Mouse (Mus musculus): ENCODE results near the gene Ccdc97.

Gene Ccdc97

GRCm38 (mm10) chr7:25720760-25721159 lies 1.9 kb upstream of the Ccdc97 start:
- in situ Hi-C loops (cut with MboI), result no loop called here

DNA sequence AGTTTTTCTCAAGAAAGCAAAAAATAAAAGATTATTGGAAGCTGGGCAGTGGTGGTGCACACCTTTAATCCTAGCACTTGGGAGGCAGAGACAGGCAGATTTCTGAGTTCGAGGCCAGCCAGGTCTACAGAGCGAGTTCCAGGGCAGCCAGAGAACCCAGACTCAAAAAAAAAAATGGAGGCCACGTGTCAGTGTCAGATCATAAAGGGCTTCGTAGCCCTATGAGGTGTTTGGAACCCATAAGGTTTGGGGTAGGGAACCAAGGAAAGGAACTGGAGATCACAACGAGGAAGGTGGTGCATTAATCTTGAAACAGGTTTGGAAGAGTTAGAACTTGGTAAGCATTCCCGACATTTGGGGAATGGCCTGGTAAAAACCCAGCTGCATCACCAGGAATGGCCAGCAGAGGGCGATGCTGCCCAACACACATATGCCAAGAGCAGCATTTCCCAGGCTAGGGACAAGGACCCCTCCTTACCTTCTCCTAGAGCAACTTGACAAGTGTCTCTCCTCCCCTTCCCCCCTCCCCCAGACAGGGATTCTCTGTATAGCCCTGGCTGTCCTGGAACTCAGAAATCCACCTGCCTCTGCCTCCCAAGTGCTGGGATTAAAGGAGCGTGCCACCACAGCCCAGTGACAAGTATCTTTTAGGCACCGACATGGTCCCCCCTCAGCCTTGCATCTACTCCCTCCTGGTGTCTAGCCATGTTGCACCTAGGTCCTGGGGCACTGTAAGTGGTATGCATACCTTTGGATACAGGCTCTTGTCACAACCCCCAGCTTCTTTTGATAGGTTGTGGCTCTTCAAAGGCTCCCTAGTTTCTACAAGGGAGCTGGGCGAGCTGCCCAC lies 1.1 kb upstream of the Ccdc97 start:
- in situ Hi-C loops (cut with MboI), result no loop called here

- in situ Hi-C loops (cut with MboI), result no loop called here
Observed at GRCm38 (mm10) chr7:25717478-25717877, 1.4 kb downstream of the Ccdc97 start.

DNA sequence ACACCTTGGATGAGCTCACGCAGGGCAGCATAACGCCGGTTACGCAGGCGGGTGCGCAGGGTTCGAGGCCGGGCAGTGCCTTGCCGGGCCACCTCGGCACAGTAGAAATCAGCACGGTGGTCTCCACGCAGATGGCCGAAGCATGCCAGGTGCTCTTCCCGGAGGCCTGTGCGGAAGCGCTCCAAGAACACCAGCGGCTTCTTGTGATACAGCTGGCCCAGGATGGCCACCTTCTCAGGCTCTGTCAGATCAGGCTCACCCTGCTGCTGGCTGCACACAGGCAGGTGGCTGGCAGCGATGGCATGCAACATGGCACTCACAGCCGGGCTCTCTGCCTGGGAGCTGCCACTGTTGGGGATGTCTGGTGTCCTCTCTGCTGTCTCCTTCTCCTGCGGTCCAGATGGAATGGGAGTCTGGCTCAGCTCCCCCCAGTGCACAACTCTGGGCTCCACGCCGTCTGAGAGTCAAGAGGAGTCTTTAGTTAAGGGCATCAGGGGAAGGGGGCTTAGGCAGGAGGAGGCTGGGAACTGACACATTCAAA lies 3.1 kb downstream of the Ccdc97 start:
- in situ Hi-C loops (cut with MboI), result no loop called here

GRCm38 (mm10) chr7:25714581-25714980 lies 4.3 kb downstream of the Ccdc97 start:
- in situ Hi-C loops (cut with MboI), result no loop called here

- in situ Hi-C loops (cut with MboI), result no loop called here
Observed at GRCm38 (mm10) chr7:25712801-25713200, 6.1 kb downstream of the Ccdc97 start.

DNA sequence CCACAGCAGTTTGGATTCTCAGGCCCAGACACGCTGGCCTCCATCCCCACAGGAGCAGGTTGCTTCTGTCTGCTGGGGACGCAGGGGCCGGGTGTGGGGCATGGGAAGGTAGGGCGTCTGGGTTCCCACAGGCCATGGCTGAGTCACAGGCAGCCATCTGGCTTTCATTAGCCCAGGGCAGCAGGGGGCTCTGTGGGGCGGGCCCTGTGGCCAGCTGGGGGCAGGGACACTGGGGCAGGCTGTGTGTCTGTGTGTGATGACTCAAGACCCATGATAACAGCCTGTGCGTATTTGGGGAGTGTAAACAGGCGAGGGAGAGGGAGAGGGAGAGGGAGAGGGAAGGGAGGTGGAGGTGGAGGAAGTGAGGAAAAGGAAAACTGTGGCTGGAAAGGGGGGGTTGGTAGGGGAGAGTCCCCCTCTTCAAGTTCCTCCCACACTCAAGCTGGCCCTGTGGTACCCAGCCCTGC lies 7.1 kb downstream of the Ccdc97 start:
- in situ Hi-C loops (cut with MboI), result no loop called here

GRCm38 (mm10) chr7:25711165-25711564 lies 7.7 kb downstream of the Ccdc97 start:
- in situ Hi-C loops (cut with MboI), result no loop called here

- in situ Hi-C loops (cut with MboI), result no loop called here
Observed at GRCm38 (mm10) chr7:25710519-25711130, 8.3 kb downstream of the Ccdc97 start.

GRCm38 (mm10) chr7:25709961-25710360 lies 8.9 kb downstream of the Ccdc97 start:
- in situ Hi-C loops (cut with MboI), result no loop called here

- in situ Hi-C loops (cut with MboI), result no loop called here
Observed at GRCm38 (mm10) chr7:25707581-25708292, 11.2 kb downstream of the Ccdc97 start.

DNA sequence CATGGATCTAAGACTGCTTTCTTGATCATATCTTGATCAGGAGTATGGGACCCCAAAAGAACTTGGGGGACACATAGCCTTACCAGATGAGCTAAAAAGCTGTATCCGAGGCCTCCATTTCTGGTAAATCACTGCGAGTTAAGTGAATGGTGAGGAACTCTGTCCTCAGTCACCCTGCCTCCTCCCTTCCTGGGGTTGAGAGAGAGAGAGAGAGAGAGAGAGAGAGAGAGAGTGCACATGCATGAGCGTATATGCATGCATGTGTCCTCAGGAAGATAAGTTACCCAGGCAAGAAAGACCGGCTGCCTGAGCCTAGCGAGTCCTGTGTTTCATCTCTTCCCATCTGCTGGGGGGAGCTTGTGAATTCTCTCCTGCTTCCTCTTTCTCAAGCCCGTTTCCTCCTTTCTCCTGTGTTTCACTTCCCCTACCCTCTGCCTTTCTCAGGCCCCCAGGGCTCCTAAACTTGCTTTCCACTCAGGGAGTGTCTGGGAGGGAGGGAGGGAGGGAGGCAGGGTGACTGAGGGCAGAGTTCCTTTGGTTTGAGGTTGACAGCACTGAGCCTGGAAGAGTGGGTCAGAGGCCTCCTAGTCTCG lies 12.2 kb downstream of the Ccdc97 start:
- in situ Hi-C loops (cut with MboI), result no loop called here

DNA sequence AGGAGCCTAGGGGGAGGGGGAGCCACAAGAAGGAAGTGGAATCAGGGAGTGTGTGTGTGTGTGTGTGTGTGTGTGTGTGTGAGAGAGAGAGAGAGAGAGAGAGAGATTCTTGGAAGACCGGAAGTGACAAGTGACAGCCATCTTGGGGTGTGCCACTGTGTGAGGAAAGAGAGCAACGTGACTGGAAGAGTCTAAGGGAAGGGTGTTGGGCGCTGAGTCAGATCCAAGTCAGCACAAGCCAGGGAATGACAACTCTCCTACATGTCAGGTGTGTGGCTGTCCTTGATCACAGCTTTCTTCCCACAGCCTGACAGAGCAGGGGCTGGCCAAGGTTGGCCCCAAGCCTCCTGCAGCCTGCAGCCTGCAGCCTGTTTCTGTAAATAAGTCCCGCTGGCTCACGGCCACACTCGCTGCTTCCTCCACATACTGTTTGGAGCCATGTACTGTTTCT lies 13.1 kb downstream of the Ccdc97 start:
- in situ Hi-C loops (cut with MboI), result no loop called here

- in situ Hi-C loops (cut with MboI), result no loop called here
Observed at GRCm38 (mm10) chr7:25704716-25705364, 14.0 kb downstream of the Ccdc97 start.

DNA sequence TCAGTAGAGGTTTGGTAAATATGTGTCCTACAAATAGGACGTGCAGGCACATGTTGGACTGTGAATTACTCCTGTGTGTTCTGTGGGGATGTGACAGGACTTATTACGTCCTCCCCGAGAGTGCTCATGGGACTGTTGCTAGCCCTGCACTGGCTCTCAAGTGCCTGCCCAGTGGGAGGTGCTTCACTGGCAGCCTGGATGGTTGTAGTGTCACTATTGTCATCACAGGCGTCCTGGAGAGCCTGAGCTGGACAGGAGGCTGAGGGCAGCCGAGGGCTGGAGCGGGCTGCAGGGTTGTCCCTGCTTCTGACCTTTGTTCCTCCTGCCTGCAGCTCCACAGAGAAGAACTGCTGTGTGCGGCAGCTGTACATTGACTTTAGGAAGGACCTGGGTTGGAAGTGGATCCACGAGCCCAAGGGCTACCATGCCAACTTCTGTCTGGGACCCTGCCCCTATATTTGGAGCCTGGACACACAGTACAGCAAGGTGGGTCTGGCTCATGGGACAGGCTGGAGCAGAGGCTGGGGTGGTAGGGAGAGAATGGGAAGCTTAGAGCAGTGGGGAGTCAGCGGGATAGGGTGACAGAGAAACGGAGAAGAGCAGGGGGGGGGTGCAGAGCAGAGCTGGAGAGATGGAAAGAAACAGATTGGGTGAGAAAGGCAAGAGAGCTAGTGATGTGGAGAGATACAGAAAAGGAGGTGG lies 14.9 kb downstream of the Ccdc97 start:
- in situ Hi-C loops (cut with MboI), result no loop called here

- in situ Hi-C loops (cut with MboI), result no loop called here
Observed at GRCm38 (mm10) chr7:25702350-25702749, 16.5 kb downstream of the Ccdc97 start.

DNA sequence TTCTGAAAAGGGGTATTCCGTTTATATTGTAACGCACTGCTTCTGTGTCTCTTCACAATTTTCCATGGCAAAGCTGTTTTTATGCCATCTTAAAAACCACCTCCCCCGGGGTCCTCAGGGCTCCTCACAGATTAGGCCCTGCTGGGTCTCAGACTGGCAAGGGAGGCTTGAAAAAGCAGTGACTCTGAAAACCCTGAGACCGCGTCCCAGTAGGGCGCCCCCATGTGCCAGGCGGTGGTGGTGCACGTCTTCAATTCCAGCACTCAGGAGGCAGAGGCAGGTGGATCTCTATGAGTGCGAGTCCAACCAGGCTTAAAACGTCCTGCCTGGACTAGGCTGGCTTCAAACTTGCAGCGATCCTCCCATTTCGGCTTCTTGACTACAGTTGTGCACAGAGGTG lies 18.2 kb downstream of the Ccdc97 start:
- in situ Hi-C loops (cut with MboI), result no loop called here

DNA sequence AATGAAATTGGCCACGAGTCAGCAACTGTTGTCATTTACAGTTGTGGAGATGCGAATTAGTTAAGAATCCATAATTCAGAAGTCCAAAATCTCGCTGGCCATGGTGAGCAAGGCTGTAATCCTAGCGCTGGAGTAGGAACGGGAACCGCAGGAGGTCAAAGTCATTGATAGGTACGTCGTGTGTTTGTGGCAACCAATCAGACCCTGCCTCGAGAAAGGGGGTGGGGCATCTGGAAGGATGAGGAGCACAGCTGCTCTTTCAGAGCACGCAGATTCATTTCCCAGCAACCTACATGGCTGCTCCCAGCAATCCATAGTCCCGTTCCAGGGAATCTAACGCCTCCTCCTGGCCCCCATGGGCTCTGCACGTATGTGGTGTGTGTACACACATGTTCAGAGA lies 19.0 kb downstream of the Ccdc97 start:
- in situ Hi-C loops (cut with MboI), result no loop called here

DNA sequence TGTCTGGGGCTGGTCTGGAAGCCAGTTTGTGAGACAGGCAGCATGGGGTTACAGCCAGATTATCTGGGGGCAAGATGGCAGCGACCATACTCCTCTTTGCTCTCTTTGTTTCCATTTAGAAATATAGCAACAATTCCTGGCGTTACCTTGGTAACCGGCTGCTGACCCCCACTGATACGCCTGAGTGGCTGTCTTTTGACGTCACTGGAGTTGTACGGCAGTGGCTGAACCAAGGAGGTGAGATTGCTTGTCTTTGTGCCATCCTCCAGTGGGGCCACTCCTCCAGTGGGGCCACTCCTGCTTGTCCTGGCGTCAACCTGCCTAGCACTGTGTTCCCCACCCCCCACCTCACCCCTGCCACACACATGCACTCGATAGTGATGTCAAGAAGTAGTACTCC lies 24.8 kb downstream of the Ccdc97 start:
- in situ Hi-C loops (cut with MboI), result no loop called here

- in situ Hi-C loops (cut with MboI), result no loop called here
Observed at GRCm38 (mm10) chr7:25690051-25690450, 28.8 kb downstream of the Ccdc97 start.

DNA sequence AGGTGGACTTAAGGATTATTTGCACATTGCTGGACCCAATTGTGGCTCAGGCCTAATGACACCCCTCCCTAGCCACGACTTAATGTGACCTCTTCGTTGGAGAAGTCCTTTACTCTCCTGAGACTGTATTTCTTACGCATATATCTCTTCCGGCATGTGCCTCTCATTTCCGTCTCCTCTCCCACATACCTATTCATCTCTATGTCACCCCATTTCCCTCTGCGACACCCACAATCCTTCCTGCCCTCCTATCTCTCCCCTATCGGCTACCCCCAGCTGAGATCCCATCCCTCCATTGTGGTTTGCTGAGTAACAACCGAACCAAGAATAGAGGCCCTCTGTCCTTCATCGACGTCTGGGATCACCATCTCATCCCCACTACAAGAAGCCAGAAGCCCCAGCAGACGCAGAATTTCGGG lies 29.3 kb downstream of the Ccdc97 start:
- in situ Hi-C loops (cut with MboI), result no loop called here
